ENCODE assay signal across 23 mouse cellular contexts in genomic region chr3:30475591-30475990, GRCm38 (mm10).
"Had no signal": no experiment of that assay in that cellular context is flagged by ENCODE, and none has a peak within 500 bp of the region (broad histone marks: within the 10 kb centered on the region; RNA-seq: fewer than 3 reads in every experiment).

No protein-coding gene starts in this region.

- H3K9ac ChIP-seq: forebrain, embryonic 15.5 days; forebrain, postnatal 0 days; heart, embryonic 13.5 days; heart, embryonic 15.5 days; hindbrain, embryonic 13.5 days; hindbrain, embryonic 15.5 days; limb, embryonic 13.5 days; limb, embryonic 15.5 days; liver, embryonic 12.5 days; liver, embryonic 14.5 days had no signal

- H3K27ac ChIP-seq: forebrain, embryonic 15.5 days; heart, embryonic 10.5 days; heart, embryonic 13.5 days; heart, embryonic 15.5 days; hindbrain, embryonic 13.5 days; hindbrain, embryonic 15.5 days; hindbrain, postnatal 0 days; limb, embryonic 13.5 days; limb, embryonic 15.5 days; liver, embryonic 12.5 days; liver, embryonic 14.5 days had no signal

- H3K4me1 ChIP-seq: forebrain, embryonic 15.5 days; hindbrain, embryonic 13.5 days; hindbrain, embryonic 15.5 days; liver, embryonic 12.5 days had no signal

- H3K36me3 ChIP-seq: forebrain, embryonic 15.5 days; heart, embryonic 10.5 days; heart, embryonic 13.5 days; heart, embryonic 15.5 days; hindbrain, embryonic 13.5 days; hindbrain, embryonic 15.5 days; limb, embryonic 15.5 days; liver, embryonic 12.5 days had no signal

- H3K4me2 ChIP-seq: forebrain, embryonic 15.5 days; heart, embryonic 13.5 days; heart, embryonic 15.5 days; hindbrain, embryonic 13.5 days; hindbrain, embryonic 15.5 days; limb, embryonic 13.5 days; limb, embryonic 15.5 days; liver, embryonic 12.5 days had no signal

- H3K9me3 ChIP-seq: forebrain, embryonic 15.5 days; heart, embryonic 10.5 days; heart, embryonic 13.5 days; heart, embryonic 15.5 days; hindbrain, embryonic 13.5 days; hindbrain, embryonic 15.5 days; limb, embryonic 13.5 days; limb, embryonic 15.5 days; liver, embryonic 12.5 days had no signal

- DNase-seq: forebrain, postnatal 0 days; gastrocnemius, postnatal 14 days; gastrocnemius, postnatal 36 days; heart, adult 18-20 months; heart, postnatal 14 days; heart, postnatal 36 days; kidney, adult 11 months; kidney, adult 2 months; layer of hippocampus, adult 9-11 months; layer of hippocampus, postnatal 36 days; left cerebral cortex, postnatal 4 days had no signal

- H3K4me3 ChIP-seq: forebrain, embryonic 15.5 days; heart, embryonic 10.5 days; heart, embryonic 13.5 days; heart, embryonic 15.5 days; hindbrain, embryonic 13.5 days; hindbrain, embryonic 15.5 days; limb, embryonic 13.5 days; limb, embryonic 15.5 days; liver, embryonic 12.5 days had no signal

- ATAC-seq: forebrain, embryonic 15.5 days; forebrain, postnatal 0 days; hindbrain, postnatal 0 days; intestine, embryonic 16.5 days; liver, embryonic 12.5 days had no signal

- H3K27me3 ChIP-seq: forebrain, embryonic 15.5 days; heart, embryonic 13.5 days; heart, embryonic 15.5 days; hindbrain, embryonic 13.5 days; limb, embryonic 13.5 days; limb, embryonic 15.5 days; liver, embryonic 12.5 days had no signal
